Mouse (Mus musculus): ENCODE results near the gene Nhej1. TPM values are rescaled to one million over a fixed set of nuclear protein-coding genes. Genes with fewer than 3 reads are reported as not detected.

Gene Nhej1
- total RNA-seq, 1 experiment, result 7.7 TPM

GRCm38 (mm10) chr1:75016846-75017245 lies 108.2 kb downstream of the Nhej1 start:
- in situ Hi-C loops (cut with MboI; ENCODE audit: low sequenced_read_pairs in 2 of 2, unreplicated experiment in 2 of 2), result no loop called here
- TF ChIP-seq ZC3H11A (IDR thresholded peaks at IDR 0.05; ENCODE audit: borderline replicate concordance, low read depth, low read length) (peak; percentile 75; the same call in 1 of the 2 replicates), ZNF384 (IDR thresholded peaks at IDR 0.05; ENCODE audit: low read depth, low read length) (no peak), MAFK (IDR thresholded peaks at IDR 0.05; ENCODE audit: insufficient read depth, low read depth, low read length) (no peak), CHD2 (IDR thresholded peaks at IDR 0.05; ENCODE audit: low read depth, low read length) (no peak), HCFC1 (IDR thresholded peaks at IDR 0.05; ENCODE audit: borderline replicate concordance, insufficient read depth, low read length) (no peak)
- peak; percentile 82 for DNase-seq (ENCODE audit: low read depth, low spot score)
- no peaks in the 10 kb centered on the region for H3K9me3 ChIP-seq (ENCODE audit: control insufficient read depth, insufficient read depth, low read depth, low read length)
- peaks cover 0 to 5% of the 10 kb centered on the region in 2 experiments; a peak in 1 of 4 replicates for H3K4me1 ChIP-seq (ENCODE audit: control insufficient read depth in 2 of 2, insufficient read depth in 2 of 2, low read length in 2 of 2, poor library complexity in 1 of 2)
- H3K9ac ChIP-seq (ENCODE audit: insufficient read depth, low read depth, low read length, poor library complexity, severe bottlenecking), result no peak overlapping the region
- H3K4me3 ChIP-seq (ENCODE audit: insufficient read depth in 1 of 2, low read depth in 1 of 2, low read length in 2 of 2, poor library complexity in 1 of 2, severe bottlenecking in 1 of 2), result no peak overlapping the region
- no peak overlapping the region for H3K27ac ChIP-seq (ENCODE audit: insufficient read depth, low read depth, low read length, poor library complexity, severe bottlenecking)
- H3K36me3 ChIP-seq (ENCODE audit: control insufficient read depth, insufficient read depth, low read length, poor library complexity, severe bottlenecking), result no peaks in the 10 kb centered on the region

- H3K9ac ChIP-seq (ENCODE audit: insufficient read depth, low read depth, low read length, poor library complexity, severe bottlenecking), result peak overlapping the region; percentile 14; the same call in 1 of the 2 replicates
- TF ChIP-seq CHD2 (IDR thresholded peaks at IDR 0.05; ENCODE audit: low read depth, low read length), result no peak
- TF ChIP-seq ZNF384 (IDR thresholded peaks at IDR 0.05; ENCODE audit: low read depth, low read length), result no peak
- TF ChIP-seq ZC3H11A (IDR thresholded peaks at IDR 0.05; ENCODE audit: borderline replicate concordance, low read depth, low read length), result no peak
- no peak for TF ChIP-seq HCFC1 (IDR thresholded peaks at IDR 0.05; ENCODE audit: borderline replicate concordance, insufficient read depth, low read length)
- TF ChIP-seq MAFK (IDR thresholded peaks at IDR 0.05; ENCODE audit: insufficient read depth, low read depth, low read length), result no peak
- DNase-seq (ENCODE audit: low read depth, low spot score), result no peak
- H3K36me3 ChIP-seq (ENCODE audit: control insufficient read depth, insufficient read depth, low read length, poor library complexity, severe bottlenecking), result no peaks in the 10 kb centered on the region
- H3K4me1 ChIP-seq (ENCODE audit: control insufficient read depth in 2 of 2, insufficient read depth in 2 of 2, low read length in 2 of 2, poor library complexity in 1 of 2), result peaks cover 0 to 5% of the 10 kb centered on the region in 2 experiments; a peak in 1 of 4 replicates
- no peaks in the 10 kb centered on the region for H3K9me3 ChIP-seq (ENCODE audit: control insufficient read depth, insufficient read depth, low read depth, low read length)
- peak overlapping the region; percentile 22 to 46; a peak in 3 of 4 replicates for H3K4me3 ChIP-seq (ENCODE audit: insufficient read depth in 1 of 2, low read depth in 1 of 2, low read length in 2 of 2, poor library complexity in 1 of 2, severe bottlenecking in 1 of 2)
- in situ Hi-C loops (cut with MboI; ENCODE audit: low sequenced_read_pairs in 2 of 2, unreplicated experiment in 2 of 2), result no loop called here
- H3K27ac ChIP-seq (ENCODE audit: insufficient read depth, low read depth, low read length, poor library complexity, severe bottlenecking), result no peak overlapping the region
These were observed 109.3 kb downstream of the Nhej1 start for GRCm38 (mm10) chr1:75015551-75016265.

- no peak overlapping the region for H3K27ac ChIP-seq (ENCODE audit: insufficient read depth, low read depth, low read length, poor library complexity, severe bottlenecking)
- H3K4me3 ChIP-seq (ENCODE audit: insufficient read depth in 1 of 2, low read depth in 1 of 2, low read length in 2 of 2, poor library complexity in 1 of 2, severe bottlenecking in 1 of 2), result no peak overlapping the region
- TF ChIP-seq HCFC1 (IDR thresholded peaks at IDR 0.05; ENCODE audit: borderline replicate concordance, insufficient read depth, low read length) (no peak), ZC3H11A (IDR thresholded peaks at IDR 0.05; ENCODE audit: borderline replicate concordance, low read depth, low read length) (no peak), CHD2 (IDR thresholded peaks at IDR 0.05; ENCODE audit: low read depth, low read length) (no peak), MAFK (IDR thresholded peaks at IDR 0.05; ENCODE audit: insufficient read depth, low read depth, low read length) (no peak), ZNF384 (IDR thresholded peaks at IDR 0.05; ENCODE audit: low read depth, low read length) (no peak)
- H3K4me1 ChIP-seq (ENCODE audit: control insufficient read depth in 2 of 2, insufficient read depth in 2 of 2, low read length in 2 of 2, poor library complexity in 1 of 2), result peaks cover 0 to 5% of the 10 kb centered on the region in 2 experiments; a peak in 1 of 4 replicates
- H3K9me3 ChIP-seq (ENCODE audit: control insufficient read depth, insufficient read depth, low read depth, low read length), result no peaks in the 10 kb centered on the region
- H3K9ac ChIP-seq (ENCODE audit: insufficient read depth, low read depth, low read length, poor library complexity, severe bottlenecking), result no peak overlapping the region
- in situ Hi-C loops (cut with MboI; ENCODE audit: low sequenced_read_pairs in 2 of 2, unreplicated experiment in 2 of 2), result no loop called here
- no peaks in the 10 kb centered on the region for H3K36me3 ChIP-seq (ENCODE audit: control insufficient read depth, insufficient read depth, low read length, poor library complexity, severe bottlenecking)
- DNase-seq (ENCODE audit: low read depth, low spot score), result no peak
These were observed 110.7 kb downstream of the Nhej1 start for GRCm38 (mm10) chr1:75014210-75014845.

GRCm38 (mm10) chr1:75010817-75011216 lies 114.2 kb downstream of the Nhej1 start:
- H3K27ac ChIP-seq (ENCODE audit: insufficient read depth, low read depth, low read length, poor library complexity, severe bottlenecking), result no peak overlapping the region
- no peak for TF ChIP-seq ZNF384 (IDR thresholded peaks at IDR 0.05; ENCODE audit: low read depth, low read length)
- no peak for TF ChIP-seq HCFC1 (IDR thresholded peaks at IDR 0.05; ENCODE audit: borderline replicate concordance, insufficient read depth, low read length)
- no peak for TF ChIP-seq CHD2 (IDR thresholded peaks at IDR 0.05; ENCODE audit: low read depth, low read length)
- TF ChIP-seq ZC3H11A (IDR thresholded peaks at IDR 0.05; ENCODE audit: borderline replicate concordance, low read depth, low read length), result no peak
- TF ChIP-seq MAFK (IDR thresholded peaks at IDR 0.05; ENCODE audit: insufficient read depth, low read depth, low read length), result no peak
- in situ Hi-C loops (cut with MboI; ENCODE audit: low sequenced_read_pairs in 2 of 2, unreplicated experiment in 2 of 2), result no loop called here
- DNase-seq (ENCODE audit: low read depth, low spot score), result no peak
- H3K9me3 ChIP-seq (ENCODE audit: control insufficient read depth, insufficient read depth, low read depth, low read length), result no peaks in the 10 kb centered on the region
- peaks cover 0 to 6% of the 10 kb centered on the region in 2 experiments; a peak in 2 of 4 replicates for H3K4me1 ChIP-seq (ENCODE audit: control insufficient read depth in 2 of 2, insufficient read depth in 2 of 2, low read length in 2 of 2, poor library complexity in 1 of 2)
- H3K4me3 ChIP-seq (ENCODE audit: insufficient read depth in 1 of 2, low read depth in 1 of 2, low read length in 2 of 2, poor library complexity in 1 of 2, severe bottlenecking in 1 of 2), result no peak overlapping the region
- H3K9ac ChIP-seq (ENCODE audit: insufficient read depth, low read depth, low read length, poor library complexity, severe bottlenecking), result no peak overlapping the region
- H3K36me3 ChIP-seq (ENCODE audit: control insufficient read depth, insufficient read depth, low read length, poor library complexity, severe bottlenecking), result no peaks in the 10 kb centered on the region

All from ES-E14 (cell line).